Mouse (Mus musculus) large intestine, adult 2 months (tissue): ENCODE measurements around the gene Slc38a1. TPM values are rescaled to one million over a fixed set of nuclear protein-coding genes. Genes with fewer than 3 reads are reported as not detected.

Experiments used
- DNase-seq: peaks from one replicate; pipeline ENCODE4 v3.0.0-alpha.2; 2012; ENCODE audit warnings: low read depth, low spot score
- WGBS: fragments of 180-500 bp; shearing (Covaris S2); methylation state at CpG from one replicate; pipeline ENCODE4 v1.1.7; 2018; 5-methylcytosine and 5-hydroxymethylcytosine counted together
- polyA plus RNA-seq: library from polyadenylated mRNA; depleted of rRNA; stranded (reverse); fragments of >200 nt; gene quantifications from 2 replicates; pipeline ENCODE4 v1.2.3, GENCODE M21; 2012; rRNA removed

The Slc38a1 gene
- polyA plus RNA-seq = 17.3 and 30.2 TPM in 2 replicates

GRCm38 (mm10) chr15:96642436-96643405 lies at the start of gene Slc38a1:
Gene Slc38a1, minus strand, starts transcription at chr15:96642913.
- no peak for DNase-seq
- WGBS = 3% methylated on average over 70 of the region's 70 CpGs

DNA sequence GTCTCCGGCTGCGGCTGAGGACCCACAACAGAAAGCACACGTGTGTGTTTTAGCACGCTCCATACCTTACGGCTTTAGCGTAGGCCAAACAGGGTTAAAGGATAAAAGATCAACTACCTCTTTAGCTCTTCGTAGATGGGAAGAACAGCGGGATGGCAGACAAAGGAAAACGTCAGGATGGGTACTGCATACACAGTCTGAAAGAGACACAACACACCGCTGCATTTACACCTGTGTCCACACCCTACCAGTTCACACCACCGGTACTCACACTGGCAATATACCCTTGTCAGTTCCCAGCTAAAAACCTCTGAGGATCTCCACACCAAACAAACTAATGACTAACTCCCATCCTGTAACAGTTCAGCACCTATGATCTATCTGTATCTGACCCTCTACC lies 49.7 kb upstream of the Slc38a1 start:
- DNase-seq = no peak
- WGBS = 91% methylated on average over 11 of the region's 11 CpGs

DNA sequence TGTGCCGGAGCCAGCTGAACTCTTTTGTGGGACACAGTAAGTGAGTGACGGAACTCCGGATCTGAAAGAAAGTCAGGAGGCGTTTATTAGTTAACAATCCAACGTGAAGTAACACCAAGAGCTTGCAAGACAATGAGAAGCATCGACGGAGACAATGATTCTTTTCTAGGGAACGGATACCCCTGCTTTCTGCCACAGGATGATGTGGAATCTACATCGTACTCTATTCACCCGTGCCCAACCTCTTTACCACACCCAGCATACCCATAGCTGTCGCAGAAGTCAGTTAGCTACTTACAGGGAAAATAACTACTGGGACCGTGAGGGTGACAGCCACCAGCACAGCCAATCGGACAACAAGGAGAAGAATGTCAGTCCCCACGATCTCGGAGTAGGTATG lies 48.7 kb upstream of the Slc38a1 start:
- no peak for DNase-seq
- WGBS = 88% methylated on average over 15 of the region's 15 CpGs

DNA sequence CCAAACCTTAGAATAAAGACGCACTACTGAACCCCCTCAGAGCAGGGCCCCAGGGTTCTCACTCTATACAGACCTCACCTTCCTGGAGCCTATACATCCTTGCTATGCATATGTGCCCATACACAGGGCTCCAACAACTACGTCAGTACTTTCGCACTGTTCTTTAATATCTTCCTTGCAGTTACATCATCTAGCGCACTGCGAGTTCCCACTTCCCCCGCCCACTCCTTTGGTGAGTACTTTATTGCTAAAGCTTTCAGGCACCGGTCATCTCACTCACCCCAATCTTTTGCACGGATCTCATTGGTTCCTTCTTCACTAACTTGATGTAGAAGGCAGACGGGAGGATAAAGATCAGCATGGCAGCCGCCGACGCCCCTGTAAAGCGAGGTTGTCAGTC lies 48.1 kb upstream of the Slc38a1 start:
- 84% methylated on average over 13 of the region's 13 CpGs for WGBS
- DNase-seq = no peak

- DNase-seq = no peak
- 87% methylated on average over 9 of the region's 9 CpGs for WGBS
These were observed 47.2 kb upstream of the Slc38a1 start for GRCm38 (mm10) chr15:96689919-96690318.

DNA sequence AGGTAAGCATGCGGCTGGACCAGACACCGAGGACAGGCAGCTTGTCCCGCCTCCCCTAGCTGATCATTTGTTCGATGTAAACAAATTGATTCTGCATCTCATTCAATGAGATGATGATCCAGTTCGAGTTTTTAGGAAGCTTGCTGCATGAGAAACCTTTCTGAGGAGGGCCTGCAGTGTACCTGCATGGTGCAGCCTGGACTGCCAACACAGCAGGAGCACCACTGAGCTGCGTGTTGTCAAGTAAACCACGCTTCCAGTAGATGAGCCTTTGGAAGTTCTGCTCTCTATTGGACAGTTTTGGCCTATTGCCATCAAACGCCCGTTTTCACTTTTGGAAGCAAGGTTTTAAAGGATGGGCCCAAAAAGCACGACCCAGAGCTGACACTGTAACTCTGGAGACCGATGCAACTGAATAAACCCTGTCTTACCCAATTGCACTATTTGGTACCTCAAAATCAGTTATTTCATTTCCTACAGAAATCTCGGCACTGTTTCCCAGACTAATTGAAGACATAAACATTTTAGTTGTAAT lies 46.1 kb upstream of the Slc38a1 start:
- DNase-seq = no peak
- WGBS = 84% methylated on average over 12 of the region's 12 CpGs

DNA sequence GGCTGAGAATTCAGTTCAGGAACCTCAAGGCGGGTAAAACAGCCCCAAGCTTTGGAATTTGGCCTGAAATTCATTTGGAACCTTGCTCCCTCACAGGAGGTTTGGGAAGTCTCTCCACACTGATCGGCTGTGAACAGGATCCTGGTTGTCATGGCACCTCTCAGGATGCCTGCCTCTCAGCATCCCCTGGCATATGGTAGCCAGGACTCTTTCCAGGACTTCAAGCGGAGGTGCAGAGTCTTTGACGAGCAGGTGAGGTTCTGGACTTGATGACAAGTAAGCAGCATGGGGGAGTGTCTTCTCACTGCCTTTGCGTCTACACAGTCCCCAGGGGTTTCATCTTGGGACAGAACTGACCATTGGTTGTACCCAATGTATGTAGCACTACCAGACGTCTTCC lies 45.3 kb upstream of the Slc38a1 start:
- WGBS = 82% methylated on average over 6 of the region's 6 CpGs
- no peak for DNase-seq

- DNase-seq = no peak
- WGBS = 20% methylated on average over 1 of the region's 1 CpGs
These were observed 44.7 kb upstream of the Slc38a1 start for GRCm38 (mm10) chr15:96687366-96687765.

DNA sequence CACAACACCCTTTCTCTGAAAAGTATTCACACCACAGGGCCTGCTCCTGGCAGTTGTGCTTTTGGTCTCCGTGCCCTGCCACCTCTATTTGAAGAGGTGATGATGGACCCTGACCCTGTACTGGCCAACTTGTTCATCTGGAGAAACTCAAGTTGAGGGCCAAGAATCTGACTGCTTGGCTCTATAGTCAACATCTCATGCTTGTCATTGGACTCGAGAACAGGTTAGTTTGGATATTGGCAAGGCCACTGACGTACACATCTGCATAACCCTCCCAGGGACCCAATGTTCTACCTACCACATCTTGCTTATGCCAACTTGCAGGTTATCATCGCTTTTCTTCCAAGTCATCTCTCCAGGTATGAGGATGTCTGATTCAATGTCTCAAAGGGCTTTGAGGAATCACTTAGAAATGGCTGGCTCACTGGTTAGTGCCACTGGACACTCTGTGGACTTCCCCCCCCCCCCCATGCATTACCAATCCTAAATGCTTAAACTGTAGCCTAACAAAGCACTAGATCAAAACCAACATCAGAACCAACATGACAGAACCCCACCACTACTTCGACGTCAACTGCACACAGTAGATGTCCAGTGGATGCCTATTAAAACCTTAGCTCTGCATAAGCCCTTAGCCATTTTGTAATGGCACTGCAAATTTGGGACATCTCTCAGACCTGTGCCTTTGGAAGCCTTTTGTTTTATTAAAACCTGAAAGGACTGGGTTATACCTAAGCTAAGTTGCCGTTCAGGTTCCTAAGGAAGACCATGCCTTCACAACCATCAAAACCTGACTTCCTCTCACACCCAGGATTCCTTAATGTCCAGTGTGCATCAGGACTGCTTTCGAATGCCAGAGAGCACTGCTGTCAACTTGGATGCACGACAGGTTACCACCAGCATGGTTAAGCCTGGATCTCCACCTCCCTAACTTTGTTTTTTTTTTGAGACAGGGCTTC lies 43.8 kb upstream of the Slc38a1 start:
- no peak for DNase-seq
- 75% methylated on average over 9 of the region's 9 CpGs for WGBS

DNA sequence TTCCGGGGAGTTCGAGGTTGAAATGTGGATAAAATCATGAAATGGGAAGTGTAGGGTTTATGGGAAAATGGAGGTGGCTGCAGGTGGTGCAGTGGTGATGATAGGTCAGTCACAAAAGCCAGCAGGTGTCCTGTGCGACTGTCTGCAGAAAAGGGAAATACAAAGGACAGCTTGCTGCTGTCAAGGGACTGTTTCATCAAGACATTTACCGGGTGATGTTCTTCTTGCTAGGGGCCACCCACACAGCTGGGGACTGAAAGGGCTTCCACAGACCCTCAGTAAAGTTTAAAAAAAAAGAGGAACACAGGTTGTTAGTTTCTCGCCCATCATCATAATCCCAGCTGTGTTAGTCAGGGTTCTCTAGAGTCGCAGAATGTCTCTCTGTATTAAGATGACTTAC lies 42.6 kb upstream of the Slc38a1 start:
- 65% methylated on average over 6 of the region's 6 CpGs for WGBS
- DNase-seq = no peak

GRCm38 (mm10) chr15:96684132-96684830 lies 41.6 kb upstream of the Slc38a1 start:
- whole genome bisulfite sequencing = 29% methylated on average over 11 of the region's 11 CpGs
- no peak for DNase-seq

- 60% methylated on average over 19 of the region's 19 CpGs for WGBS
- DNase-seq = no peak
These were observed 36.4 kb upstream of the Slc38a1 start for GRCm38 (mm10) chr15:96678871-96679773.

GRCm38 (mm10) chr15:96676518-96676917 lies 33.8 kb upstream of the Slc38a1 start:
- peak; percentile 37 for DNase-seq
- WGBS = 17% methylated on average over 10 of the region's 10 CpGs

DNA sequence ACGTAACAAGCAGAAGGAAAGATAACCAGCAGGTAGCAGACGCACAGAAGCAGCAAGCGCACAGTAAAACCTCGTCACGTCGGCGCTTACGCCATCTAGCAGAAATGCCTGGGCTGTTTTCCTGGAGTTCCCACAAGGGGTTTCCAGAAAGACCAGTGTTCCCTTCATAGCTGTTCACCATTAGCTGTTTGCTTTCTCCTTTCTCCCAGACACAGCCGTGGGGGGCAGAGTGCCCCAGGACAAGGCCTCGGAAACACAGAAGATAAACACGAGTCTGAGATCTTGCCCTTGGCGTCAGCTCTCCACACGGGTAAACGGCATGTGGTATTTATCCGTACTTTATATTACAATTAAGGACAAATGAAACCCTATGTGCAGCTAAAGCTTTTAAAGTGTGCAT lies 33.0 kb upstream of the Slc38a1 start:
- WGBS = 89% methylated on average over 15 of the region's 15 CpGs
- no peak for DNase-seq

DNA sequence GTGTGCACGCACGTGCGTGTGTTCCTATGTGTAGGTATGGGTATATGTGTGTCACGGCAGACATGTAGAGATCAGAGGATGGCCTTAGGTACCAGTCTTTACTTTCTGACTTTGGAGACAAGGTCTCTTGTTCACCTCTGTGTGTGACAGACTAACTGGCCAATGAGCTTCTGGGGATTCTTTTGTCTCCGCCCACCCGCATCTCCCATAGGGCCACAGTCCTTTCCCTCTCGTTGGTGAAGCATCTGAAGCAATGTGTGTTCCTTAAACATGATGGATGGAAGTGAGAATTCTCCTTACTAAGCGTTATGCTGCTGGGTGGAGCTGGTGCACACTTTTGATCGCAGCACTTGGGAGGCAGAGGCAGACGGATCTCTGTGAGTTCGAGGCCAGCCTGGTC lies 32.3 kb upstream of the Slc38a1 start:
- 92% methylated on average over 11 of the region's 11 CpGs for WGBS
- no peak for DNase-seq

DNA sequence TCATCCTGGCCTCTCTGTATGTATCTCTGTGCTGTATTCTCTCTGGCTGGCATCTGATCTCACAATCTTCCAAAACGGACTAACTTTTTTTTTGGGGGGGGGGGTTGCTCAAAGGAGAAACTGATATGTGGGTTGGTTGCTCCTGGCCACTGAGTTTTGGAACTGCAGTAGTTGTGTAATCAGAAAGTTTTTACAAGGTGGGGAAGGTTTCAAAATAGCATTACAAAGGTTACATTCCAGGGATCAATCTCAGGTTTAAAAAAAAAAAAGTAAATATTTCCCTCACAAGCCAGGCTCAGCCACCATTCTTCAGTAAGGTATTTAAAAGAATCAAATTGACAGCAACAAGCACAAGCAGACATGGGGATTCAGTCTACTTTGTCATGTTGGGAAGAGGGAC lies 31.4 kb upstream of the Slc38a1 start:
- 32% methylated on average over 1 of the region's 1 CpGs for WGBS
- no peak for DNase-seq

DNA sequence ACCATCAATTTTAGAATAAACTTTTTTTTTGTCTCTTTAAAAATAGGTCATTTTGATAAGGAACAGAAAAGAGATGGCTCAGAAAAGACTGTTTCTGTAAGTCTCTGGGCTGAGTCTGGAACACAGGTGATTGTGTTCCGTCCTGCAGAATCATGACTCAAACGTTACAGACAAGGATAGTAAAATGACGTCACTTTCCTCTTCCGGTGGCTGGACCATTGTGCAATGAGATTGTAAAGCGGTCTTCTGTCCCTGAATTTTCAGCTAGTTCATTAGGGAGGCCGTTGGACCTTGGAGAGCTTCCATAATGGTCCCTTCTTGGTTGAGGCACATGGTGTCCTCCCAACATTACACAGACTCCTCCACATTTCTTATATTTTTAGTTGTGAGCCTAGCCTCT lies 27.0 kb upstream of the Slc38a1 start:
- 38% methylated on average over 6 of the region's 6 CpGs for WGBS
- no peak for DNase-seq

- DNase-seq = peak; percentile 68
These were observed 23.9 kb upstream of the Slc38a1 start for GRCm38 (mm10) chr15:96666663-96667062.

More at GRCm38 (mm10) chr15:96666663-96667062, 23.9 kb upstream of the Slc38a1 start:
- WGBS = 2% methylated on average over 7 of the region's 7 CpGs
